Mouse (Mus musculus): ENCODE measurements around the gene Stk35.

DNA sequence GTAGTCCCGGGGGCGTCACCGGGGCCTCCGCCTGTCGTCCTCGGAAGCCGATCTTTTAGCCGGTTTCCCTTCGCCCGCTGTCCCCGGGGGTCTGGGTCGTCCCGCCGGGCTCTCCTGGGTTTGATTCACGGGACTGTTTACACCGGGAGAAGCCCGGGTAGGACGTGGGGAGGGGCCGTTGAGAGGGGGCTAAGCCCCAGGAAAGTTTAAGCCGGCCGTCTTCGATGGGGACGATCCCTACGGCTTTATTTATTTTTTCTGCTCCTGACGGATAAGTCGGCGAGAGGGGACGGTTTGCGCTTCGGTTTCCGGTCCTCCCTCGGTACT is 550 bp downstream of the Stk35 start:
- TF ChIP-seq POLR2A (IDR thresholded peaks at IDR 0.05; ENCODE audit: insufficient read depth, low read depth, low read length) = no peak
- TF ChIP-seq EP300 (IDR thresholded peaks at IDR 0.05; ENCODE audit: insufficient read depth, low read depth, low read length) = no peak
